Mouse (Mus musculus): Measurements from ENCODE around the gene BC005537.

Gene BC005537

GRCm38 (mm10) chr13:24844983-24845955 is 43.8 kb downstream of the BC005537 start, which contains the start of gene D130043K22Rik:
Gene D130043K22Rik, plus strand, starts transcription at chr13:24845135.
- DNase-seq (ENCODE audit: low spot score in 2 of 2) = peak; percentile 75 to 84

GRCm38 (mm10) chr13:24849318-24849717 is 47.9 kb downstream of the BC005537 start:
- no peak for DNase-seq (ENCODE audit: low spot score in 2 of 2)

GRCm38 (mm10) chr13:24851989-24852388 is 50.5 kb downstream of the BC005537 start:
- DNase-seq (ENCODE audit: low spot score in 2 of 2) = no peak

- no peak for DNase-seq (ENCODE audit: low spot score in 2 of 2)
These were observed 51.1 kb downstream of the BC005537 start for GRCm38 (mm10) chr13:24852570-24852969.

- DNase-seq (ENCODE audit: low spot score in 2 of 2) = no peak
These were observed 57.7 kb downstream of the BC005537 start for GRCm38 (mm10) chr13:24859115-24859514.

- no peak for DNase-seq (ENCODE audit: low spot score in 2 of 2)
These were observed 59.6 kb downstream of the BC005537 start for GRCm38 (mm10) chr13:24861084-24861483.

- no peak for DNase-seq (ENCODE audit: low spot score in 2 of 2)
These were observed 60.6 kb downstream of the BC005537 start for GRCm38 (mm10) chr13:24862021-24862420.

- peak; percentile 59 to 63 for DNase-seq (ENCODE audit: low spot score in 2 of 2)
These were observed 61.1 kb downstream of the BC005537 start for GRCm38 (mm10) chr13:24862520-24862919.
